Mouse (Mus musculus) Patski (cell line): ENCODE measurements at regions not wholly inside any gene's neighbourhood (a gene's known extent, or its start where the extent isn't known, plus 50 kb on each side); places are given as distances from the start of the nearest gene placed in this dataset.

Source experiments
- ATAC-seq: fragments of 100-300 bp; one replicate; pipeline ENCODE4 v1.8.0; 2021
- CTCF ChIA-PET: fragments of 350-600 bp; sonication (Branson Sonifier 250); formaldehyde crosslinking; loops from one replicate; lab custom pipeline; 2022; ENCODE audit warnings: inconsistent platforms; lab: Charles Lee
- POLR2A ChIA-PET: fragments of 350-600 bp; sonication (Branson Sonifier 250); formaldehyde crosslinking; loops from one replicate; lab custom pipeline; 2022; ENCODE audit warnings: antibody characterized with exemption, inconsistent platforms; lab: Charles Lee
- DNase-seq: peaks from one replicate; pipeline ENCODE4 v3.0.0-alpha.2; 2011; ENCODE audit warnings: low read depth, low spot score
- H3K27me3 ChIP-seq: fragments of 371-371 bp; one replicate; pipeline ENCODE4 v1.5.1; 2021
- CTCF ChIP-seq: fragments of 100-300 bp; IDR thresholded peaks from one replicate; pipeline ENCODE4 v1.5.1; 2021
- in situ Hi-C: fragments of 300-500 bp; cut with MboI; formaldehyde crosslinking; loops from 3 replicates; pipeline ENCODE4 v1.11.1; 2018; ENCODE audit warnings: low pct_unique_long_range_greater_than_20kb, mixed read lengths

DNA sequence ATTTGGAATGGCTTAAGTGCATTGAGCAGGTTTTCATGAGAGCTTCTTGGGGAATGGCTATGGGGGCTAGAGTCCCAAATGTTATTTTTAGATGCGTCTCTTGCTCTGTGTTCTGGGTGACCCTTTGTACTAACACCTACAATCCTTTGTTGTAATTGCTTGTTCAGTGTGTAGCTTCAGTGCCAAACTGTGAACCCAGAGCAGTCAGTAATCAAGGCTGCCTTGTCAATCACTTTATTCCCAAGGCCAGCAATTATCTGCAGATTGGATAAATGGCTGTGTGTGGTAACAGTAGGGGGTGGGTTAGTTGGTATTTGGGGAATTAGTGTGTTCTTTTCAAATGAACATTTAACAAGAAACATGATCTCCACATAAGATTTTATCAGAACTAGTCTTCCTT, 390.4 kb downstream of the Poteg start:
- POLR2A ChIA-PET: no interaction called here
- in situ Hi-C loops: no loop called here
- no peak for ATAC-seq
- H3K27me3 ChIP-seq: no peaks in the 10 kb centered on the region
- CTCF ChIA-PET: no interaction called here
- no peak for TF ChIP-seq CTCF
- DNase-seq: no peak

DNA sequence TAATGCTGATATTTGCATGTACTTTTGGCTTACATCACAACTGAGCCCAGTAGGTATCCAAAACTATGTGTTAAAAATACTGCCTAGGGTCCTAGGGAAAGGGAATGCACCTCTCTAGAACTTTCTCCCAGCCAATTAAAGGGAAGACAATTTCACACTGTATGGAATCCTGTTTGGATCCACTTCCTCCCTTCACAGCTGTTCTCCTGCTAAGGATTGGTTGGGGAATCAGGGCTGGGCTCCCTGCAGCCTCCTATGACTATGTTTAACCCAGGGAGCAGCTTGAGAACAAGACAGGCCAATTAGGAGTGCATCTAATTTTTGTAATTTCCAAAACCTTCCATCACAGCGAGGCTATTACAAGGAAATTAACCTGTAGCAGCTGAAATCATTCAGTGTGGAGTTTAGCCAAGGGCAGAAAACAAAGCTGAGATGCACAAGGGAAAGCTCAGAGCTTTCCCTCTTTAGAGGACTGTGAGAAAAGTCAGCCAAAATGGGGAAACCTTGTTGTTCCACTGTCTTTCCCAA, 419.1 kb downstream of the Poteg start:
- no peak for DNase-seq
- in situ Hi-C loops: no loop called here
- TF ChIP-seq CTCF: no peak
- POLR2A ChIA-PET: no interaction called here
- CTCF ChIA-PET: no interaction called here
- no peak for ATAC-seq
- H3K27me3 ChIP-seq: no peaks in the 10 kb centered on the region

GRCm38 (mm10) chr8:27868591-27868990, 421.1 kb downstream of the Poteg start:
- ATAC-seq (no peak), DNase-seq (no peak)
- in situ Hi-C loops: no loop called here
- TF ChIP-seq CTCF: no peak
- ChIA-PET POLR2A (no interaction called here), CTCF (no interaction called here)
- no peaks in the 10 kb centered on the region for H3K27me3 ChIP-seq

GRCm38 (mm10) chr8:27877691-27878264, 430.3 kb downstream of the Poteg start:
- in situ Hi-C loops: no loop called here
- DNase-seq (no peak), ATAC-seq (no peak)
- TF ChIP-seq CTCF: no peak
- ChIA-PET POLR2A (no interaction called here), CTCF (no interaction called here)
- H3K27me3 ChIP-seq: no peaks in the 10 kb centered on the region

- POLR2A ChIA-PET: no interaction called here
- TF ChIP-seq CTCF: no peak
- CTCF ChIA-PET: interaction anchor here (1.1 kb wide), 1 partner anchor 19 kb away, joined by 3 read pairs; no protein-coding TSS in a partner anchor
- in situ Hi-C loops: no loop called here
- ATAC-seq (no peak), DNase-seq (no peak)
- no peaks in the 10 kb centered on the region for H3K27me3 ChIP-seq
Observed at GRCm38 (mm10) chr8:27889292-27889691, 441.8 kb downstream of the Poteg start.

DNA sequence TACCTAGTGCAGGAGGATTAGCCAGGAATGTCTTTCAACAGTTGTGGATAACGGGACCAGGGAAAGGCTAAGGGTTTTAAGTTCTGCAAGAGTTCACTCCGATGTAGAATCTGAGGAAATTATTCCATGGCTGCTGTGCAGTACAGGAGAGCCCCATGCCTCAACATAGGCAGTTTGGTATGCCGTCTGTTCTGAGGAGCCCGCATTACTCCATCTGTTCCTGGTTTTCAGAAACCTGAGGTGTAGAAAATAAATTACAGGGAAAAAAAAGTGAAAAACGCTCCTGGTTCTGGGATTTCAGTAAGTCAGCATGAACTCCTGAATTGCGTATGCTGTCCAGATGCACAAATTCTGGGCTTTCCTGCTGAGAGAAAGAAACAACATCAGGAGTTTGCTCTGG, 446.9 kb downstream of the Poteg start:
- H3K27me3 ChIP-seq: no peaks in the 10 kb centered on the region
- ATAC-seq (no peak), DNase-seq (no peak)
- POLR2A ChIA-PET: no interaction called here
- in situ Hi-C loops: no loop called here
- TF ChIP-seq CTCF: no peak
- CTCF ChIA-PET: interaction anchor here (1.6 kb wide), 1 partner anchor 10 kb away, joined by 5 read pairs; no protein-coding TSS in a partner anchor

DNA sequence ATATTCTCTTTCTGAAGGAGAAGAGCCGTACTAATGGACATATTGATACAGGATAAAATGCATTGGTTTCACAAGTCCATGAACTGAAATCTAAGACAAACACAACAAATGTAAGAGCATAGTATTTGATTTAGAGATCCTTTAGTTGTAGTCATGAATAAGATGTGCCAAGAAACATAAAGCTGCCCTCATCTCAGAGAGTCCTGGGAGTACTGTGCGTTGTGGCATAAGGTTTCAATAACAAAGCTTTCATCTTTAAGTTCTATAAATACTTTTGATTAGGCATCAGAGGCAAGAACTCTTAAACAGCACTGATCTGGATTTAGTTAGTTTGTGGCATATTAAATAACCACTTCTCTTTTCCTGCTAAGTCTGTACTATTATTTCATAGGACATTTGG, 452.6 kb downstream of the Poteg start:
- CTCF ChIA-PET: interaction anchor here (1.2 to 1.6 kb wide), 2 partner anchors 10 to 21 kb away, joined by 3 to 4 read pairs; no protein-coding TSS in a partner anchor
- POLR2A ChIA-PET: no interaction called here
- no peak for ATAC-seq
- TF ChIP-seq CTCF: no peak
- H3K27me3 ChIP-seq: no peaks in the 10 kb centered on the region
- no peak for DNase-seq
- in situ Hi-C loops: no loop called here

DNA sequence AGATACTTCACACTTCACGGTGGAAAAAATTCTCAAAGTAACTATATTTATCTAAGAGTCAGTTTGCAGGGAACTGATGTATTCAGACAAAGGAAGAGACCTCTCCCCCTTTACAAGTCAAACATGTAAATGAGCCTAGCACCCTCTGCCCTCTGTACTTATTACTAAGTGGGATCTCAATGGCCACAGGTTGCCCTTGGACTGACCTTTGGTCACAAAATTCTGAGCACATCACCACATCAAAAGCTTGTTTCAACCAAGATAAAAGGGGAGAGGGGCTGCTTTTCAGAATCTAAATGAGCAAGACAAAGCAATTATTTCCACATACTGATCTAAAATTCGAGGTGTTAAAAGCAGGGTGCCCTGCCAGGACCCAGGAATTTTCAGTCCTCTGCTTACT, 456.3 kb downstream of the Poteg start:
- ChIA-PET CTCF (no interaction called here), POLR2A (no interaction called here)
- in situ Hi-C loops: no loop called here
- no peak for DNase-seq
- H3K27me3 ChIP-seq: no peaks in the 10 kb centered on the region
- no peak for TF ChIP-seq CTCF
- ATAC-seq: no peak

DNA sequence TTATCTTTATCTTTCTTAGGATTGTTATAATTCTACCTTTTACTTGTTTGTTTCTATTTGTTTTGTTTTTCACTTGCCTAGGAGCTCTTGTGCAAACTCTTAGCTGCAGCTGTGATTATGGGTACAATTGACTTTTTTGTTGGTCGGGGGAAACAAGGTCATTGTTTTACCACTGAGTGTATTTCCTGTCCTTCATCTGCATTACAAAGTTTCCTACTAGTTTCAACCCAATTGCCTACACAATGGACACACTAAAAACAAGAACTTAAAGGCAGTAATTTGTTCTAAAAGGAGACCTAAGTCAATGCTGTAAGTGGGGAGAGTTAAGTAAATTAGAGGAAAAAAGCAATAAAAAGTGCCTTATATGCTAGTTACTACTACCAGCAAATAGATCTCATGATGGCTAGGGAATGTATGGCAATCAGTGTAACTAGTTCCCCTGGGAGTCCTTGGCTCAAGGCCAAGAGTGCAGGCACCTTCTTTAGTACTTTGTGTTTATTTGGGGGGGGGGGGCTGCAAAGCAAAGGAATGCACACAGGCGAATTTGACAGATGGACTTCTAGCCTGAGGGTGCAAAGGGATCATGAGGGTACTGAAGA, 462.0 kb downstream of the Poteg start:
- no peak for ATAC-seq
- DNase-seq: no peak
- POLR2A ChIA-PET: no interaction called here

GRCm38 (mm10) chr8:27938559-27939492, 491.4 kb downstream of the Poteg start:
- TF ChIP-seq CTCF: no peak
- in situ Hi-C loops: no loop called here
- ATAC-seq (no peak), DNase-seq (no peak)
- no peaks in the 10 kb centered on the region for H3K27me3 ChIP-seq
- ChIA-PET POLR2A (no interaction called here), CTCF (no interaction called here)

More for the DNA sequence above, 462.0 kb downstream of the Poteg start:
- CTCF ChIA-PET: interaction anchor here (1.7 kb wide), 1 partner anchor 9 kb away, joined by 4 read pairs; no protein-coding TSS in a partner anchor
- no peak for TF ChIP-seq CTCF
- H3K27me3 ChIP-seq: no peaks in the 10 kb centered on the region
- in situ Hi-C loops: no loop called here
